Mouse (Mus musculus) layer of hippocampus, adult 2 months (tissue): Measurements from ENCODE around the gene Tmem222. TPM values are rescaled to one million over a fixed set of nuclear protein-coding genes. Genes with fewer than 3 reads are reported as not detected.

ENCODE experiments used
- DNase-seq, 2 experiments: peaks; one replicate each; pipeline ENCODE4 v3.0.0; 2022; ENCODE audit warnings: low spot score in 2 of 2
- H3K27ac ChIP-seq: fragments of 200-600 bp; 2 replicates; pipeline ENCODE4 v1.8.1; 2022
- H3K4me3 ChIP-seq: fragments of 200-600 bp; 2 replicates; pipeline ENCODE4 v1.8.1; 2022; ENCODE audit warnings: mild to moderate bottlenecking
- CTCF ChIP-seq: fragments of 200-600 bp; conservative IDR thresholded peaks from 2 replicates; pipeline ENCODE4 v1.8.1; 2022; ENCODE audit warnings: antibody characterized with exemption, mild to moderate bottlenecking, moderate library complexity
- total RNA-seq, 2 experiments: library from RNA; stranded (reverse); gene quantifications; 2 replicates each; pipeline ENCODE4 v1.2.3; 2021

The Tmem222 gene
- total RNA-seq, 2 experiments from 2014 or later, result 89.1 to 94.4 TPM

DNA sequence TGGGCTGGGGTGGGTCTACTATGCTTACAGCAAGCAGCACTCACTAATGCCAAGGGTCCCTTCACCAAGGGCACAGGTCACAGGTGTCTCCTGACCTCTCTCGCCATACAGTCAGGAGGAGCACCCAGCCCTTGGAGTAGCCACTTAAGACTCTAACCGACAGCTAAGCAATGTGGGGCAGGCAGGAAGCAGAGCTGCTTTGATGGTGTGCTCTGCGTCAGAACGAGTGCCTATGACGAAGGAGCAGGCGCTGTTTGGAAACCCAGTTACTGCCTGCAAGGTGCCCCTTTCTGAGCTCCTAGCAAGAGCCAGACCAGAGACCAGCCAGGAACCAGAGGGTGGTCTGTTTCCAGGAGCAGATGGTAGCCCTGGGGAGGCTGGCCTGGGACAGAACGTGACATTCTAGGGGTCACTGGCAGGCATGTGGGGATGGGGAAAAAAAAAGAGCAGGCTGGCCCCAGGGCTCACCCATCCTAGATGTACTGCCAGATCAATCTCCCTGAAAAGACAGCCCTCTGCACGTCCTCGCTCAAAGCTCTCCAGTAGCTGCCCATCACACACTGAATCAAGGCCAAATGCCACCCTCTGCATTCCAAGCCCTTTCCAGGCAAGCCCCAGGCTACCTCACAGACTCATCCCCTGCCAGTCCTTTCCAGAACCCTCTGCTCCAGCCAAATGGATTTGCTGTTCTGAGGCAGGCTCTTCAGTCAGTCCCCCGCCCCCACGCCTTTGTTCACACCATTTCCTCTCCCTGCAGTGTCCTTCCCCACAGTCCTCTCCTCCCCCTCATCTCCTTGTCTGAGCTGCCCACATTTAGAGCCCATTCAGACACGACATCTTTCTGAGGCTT lies 21.1 kb upstream of the Tmem222 start:
- peak overlapping the region; percentile 83 for H3K27ac ChIP-seq
- H3K4me3 ChIP-seq, result no peak overlapping the region
- TF ChIP-seq CTCF, result no peak
- peak; percentile 61 to 67 for DNase-seq

DNA sequence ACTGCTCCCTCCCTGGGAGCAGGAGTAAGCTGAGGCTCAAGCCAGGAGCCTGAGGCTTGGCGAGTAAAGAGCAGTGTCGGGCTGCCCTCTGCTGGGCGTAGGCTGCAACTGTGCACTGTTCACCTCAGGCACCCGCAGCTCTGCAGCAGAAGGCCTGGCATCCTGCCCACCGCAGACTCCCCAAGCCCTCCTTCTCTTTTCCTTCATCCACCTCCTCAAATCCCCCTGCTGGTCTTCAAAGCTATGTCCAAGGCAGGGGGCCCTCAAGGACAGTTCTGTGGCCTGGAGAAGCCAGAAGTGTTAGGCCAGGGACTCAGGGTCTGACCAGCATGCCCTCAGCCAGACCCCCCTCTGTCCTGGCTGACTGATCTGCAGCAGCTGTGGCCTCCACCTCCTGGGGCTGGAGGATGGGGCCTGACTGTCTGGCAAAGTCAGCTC lies 20.2 kb upstream of the Tmem222 start:
- DNase-seq, result peak; percentile 81 to 83
- Histone ChIP-seq H3K4me3 (no peak overlapping the region), H3K27ac (peak overlapping the region; percentile 83)
- TF ChIP-seq CTCF, result peak; percentile 99

DNA sequence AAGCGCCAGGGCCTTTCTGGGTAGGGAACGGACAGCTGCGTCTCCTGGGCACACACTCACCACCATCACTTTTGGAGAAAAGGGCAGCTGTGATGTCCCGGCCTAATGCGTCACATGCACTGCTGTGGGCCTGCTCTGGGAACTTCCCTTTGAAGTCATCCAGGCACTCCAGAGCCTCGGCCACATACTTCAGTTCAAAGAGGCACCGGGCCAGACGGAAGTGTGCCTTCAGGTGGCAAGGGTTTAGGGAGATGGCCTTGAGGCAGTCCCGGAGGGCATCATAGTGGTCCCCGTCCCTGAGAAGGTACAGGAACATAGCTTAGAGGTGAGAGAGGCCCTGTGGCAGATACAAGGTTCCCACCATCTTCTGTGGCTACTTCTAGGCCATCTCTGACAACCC lies 19.8 kb upstream of the Tmem222 start:
- no peak for TF ChIP-seq CTCF
- Histone ChIP-seq H3K4me3 (no peak overlapping the region), H3K27ac (peak overlapping the region; percentile 83)
- DNase-seq, result no peak

DNA sequence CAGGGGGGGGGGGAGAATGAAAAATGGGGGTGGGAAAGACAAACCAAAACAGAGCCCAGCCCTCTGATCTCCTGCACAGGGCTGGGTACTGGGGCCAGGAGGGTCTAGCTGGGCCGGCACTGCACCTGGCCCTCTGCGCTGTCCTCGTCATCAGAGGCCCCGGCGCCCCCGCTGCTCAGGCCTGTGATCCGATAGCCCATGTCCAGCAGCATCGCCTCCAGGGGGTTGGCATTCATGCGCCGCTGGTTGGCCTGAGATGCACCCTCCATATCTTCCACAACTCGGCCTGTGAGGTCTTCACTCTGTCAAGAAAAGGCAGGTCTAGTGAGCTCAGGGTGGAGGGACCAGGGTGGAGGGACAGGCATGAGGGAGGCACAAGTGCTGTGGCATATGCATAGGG lies 16.5 kb upstream of the Tmem222 start:
- no peak for TF ChIP-seq CTCF
- Histone ChIP-seq H3K27ac (no peak overlapping the region), H3K4me3 (no peak overlapping the region)
- no peak for DNase-seq

DNA sequence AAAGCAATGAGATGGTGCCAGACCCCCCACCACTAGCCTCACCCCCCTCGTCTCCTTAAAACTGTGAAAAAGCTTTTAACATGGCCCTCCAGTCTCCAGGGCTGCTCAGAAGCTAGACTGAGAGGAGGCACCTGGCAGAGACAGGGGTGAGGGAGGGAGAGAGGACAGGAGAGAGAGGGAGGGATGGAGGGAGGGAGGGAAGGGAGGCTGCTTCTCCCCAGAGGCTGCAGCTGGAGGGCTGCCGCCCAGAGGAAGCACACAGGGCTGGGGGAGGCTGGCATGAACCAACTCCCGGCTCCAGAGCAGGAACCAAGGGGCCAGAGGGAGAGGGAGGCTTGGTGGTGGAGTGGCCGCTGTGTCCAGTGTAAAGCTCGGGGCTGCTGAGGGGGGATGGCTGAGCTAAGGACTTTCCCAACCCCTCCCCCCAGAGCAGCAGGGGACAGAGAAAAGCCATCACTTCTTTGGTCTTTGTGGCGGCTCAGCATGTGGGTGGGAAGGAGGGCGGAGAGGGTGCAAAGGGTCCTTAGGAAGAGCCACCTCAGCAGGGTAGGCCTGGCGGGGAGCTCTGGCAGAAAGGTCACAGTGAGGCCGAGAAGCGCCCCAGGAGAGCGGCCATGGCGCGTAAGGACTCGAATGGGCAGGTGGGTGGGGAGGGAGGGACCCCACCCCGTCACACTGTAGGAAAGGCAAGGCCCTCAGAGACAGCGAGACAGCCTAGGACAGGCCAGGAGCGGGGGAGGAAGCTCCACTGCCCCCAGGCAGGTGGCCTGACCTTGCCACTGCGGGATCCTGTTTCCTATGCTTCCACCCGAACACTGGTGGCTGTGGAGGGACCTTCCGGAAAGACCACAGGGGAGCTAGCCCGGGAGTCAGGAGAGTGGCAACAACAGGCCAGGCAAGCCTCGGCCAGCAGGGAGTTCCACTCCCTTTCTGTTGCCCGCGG lies 15.6 kb upstream of the Tmem222 start:
- Histone ChIP-seq H3K4me3 (no peak overlapping the region), H3K27ac (no peak overlapping the region)
- no peak for TF ChIP-seq CTCF
- DNase-seq, result no peak

DNA sequence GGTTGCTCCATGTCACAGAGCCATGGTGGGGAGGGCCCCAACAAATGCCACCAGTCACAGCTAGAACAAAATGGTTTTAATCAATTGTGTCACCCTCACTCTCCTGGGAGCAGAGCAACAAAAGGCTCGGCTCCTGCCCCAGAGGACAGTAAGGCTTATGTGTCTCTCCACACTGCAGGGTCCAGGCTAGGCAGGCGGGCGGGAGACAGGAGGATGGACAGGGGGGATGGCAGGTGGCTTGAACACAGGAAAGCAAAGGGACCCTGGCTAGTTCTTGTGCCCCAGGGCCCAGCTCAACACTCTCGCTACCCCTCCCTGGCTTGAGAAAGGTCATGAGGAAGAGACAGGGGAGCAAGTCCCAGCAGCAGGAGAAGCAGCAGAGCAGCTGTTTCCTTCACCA lies 14.8 kb upstream of the Tmem222 start:
- H3K27ac ChIP-seq, result no peak overlapping the region
- TF ChIP-seq CTCF, result no peak
- no peak overlapping the region for H3K4me3 ChIP-seq
- DNase-seq, result no peak

DNA sequence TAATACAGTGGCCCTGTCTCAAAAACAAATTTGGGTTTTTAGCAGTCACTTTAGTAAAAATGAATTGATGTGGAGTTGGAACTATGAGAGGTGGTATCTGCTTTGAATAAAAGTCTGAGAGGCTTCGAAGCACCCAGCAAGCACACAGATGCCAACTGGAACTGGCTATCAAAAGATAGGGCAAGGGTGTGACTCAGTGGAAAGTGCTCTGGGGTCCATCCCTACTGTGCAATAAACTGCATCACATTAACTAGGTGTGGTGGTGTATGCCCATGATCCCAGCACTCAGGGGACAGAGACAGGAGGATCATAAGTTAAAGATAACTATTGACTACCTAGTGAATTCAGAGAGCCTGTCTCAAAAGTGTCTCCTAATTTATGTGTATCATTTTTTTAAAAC lies 13.7 kb upstream of the Tmem222 start:
- H3K4me3 ChIP-seq, result no peak overlapping the region
- H3K27ac ChIP-seq, result no peak overlapping the region
- no peak for DNase-seq
- no peak for TF ChIP-seq CTCF

DNA sequence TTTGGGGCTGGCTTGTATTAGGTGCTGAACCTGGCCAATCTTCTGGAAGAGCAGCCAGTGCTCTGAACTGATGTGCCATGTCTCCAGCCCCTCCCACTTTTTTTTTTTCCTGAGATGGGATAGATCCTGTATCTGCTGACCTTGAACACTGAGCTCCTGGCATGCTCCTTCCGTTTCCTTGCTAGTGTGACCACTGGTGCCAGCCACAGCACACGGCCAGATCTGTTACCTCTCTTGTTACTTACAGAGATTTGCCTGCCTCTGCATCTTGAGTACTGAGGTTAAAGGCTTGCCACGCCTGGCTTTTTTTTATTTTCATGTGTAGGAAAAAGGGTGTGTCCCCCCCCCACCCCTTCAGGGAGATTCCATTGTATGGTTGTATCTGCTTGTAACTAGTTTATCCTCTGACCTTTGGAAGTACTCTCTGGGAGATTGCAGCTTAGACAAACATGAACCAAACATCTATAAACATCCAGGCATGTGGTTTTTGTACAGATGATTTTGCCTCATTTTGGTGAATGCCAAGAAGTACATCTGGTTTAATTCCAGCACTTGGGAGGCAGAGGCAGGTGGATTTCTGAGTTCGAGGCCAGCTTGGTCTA lies 9.0 kb upstream of the Tmem222 start:
- DNase-seq, result no peak
- Histone ChIP-seq H3K4me3 (no peak overlapping the region), H3K27ac (no peak overlapping the region)
- no peak for TF ChIP-seq CTCF

DNA sequence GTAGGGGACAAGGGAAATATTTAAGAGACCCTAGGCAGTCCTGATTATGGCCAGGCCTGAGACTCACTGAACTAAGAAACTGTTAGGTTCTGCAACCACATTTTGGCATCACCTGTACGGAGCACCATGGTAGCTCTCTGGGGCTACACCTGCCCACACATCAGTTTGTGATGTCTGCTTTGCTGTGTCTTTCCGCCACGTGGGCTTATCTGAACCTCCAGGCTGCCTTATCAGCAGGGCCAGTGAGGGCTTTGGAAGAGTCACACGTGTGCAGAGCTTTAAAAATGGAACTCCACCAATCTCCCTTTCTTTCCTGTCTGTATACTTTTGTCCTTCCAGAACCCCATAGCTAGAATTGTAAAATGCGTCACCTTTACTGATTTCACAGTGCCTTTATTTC lies 8.4 kb upstream of the Tmem222 start:
- DNase-seq, result no peak
- Histone ChIP-seq H3K4me3 (no peak overlapping the region), H3K27ac (no peak overlapping the region)
- TF ChIP-seq CTCF, result no peak

DNA sequence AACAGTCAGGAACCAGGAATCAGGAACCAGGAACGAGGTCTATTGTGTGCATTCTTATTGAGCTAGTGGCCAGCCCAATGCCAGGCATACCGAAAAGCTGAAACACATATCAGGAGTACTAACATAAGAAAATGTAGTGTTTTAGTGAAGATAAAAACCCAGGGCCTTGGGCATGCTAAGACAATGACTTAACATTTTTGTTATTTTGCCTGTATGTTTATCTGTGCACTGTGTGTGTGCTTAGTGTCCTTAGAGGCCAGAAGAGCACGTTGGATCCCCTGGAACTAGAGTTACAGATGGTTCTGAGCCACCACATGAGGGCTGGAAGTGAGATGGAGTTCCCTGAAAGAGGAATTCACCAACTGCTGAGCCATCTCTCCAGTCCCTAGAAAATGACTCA lies 7.7 kb upstream of the Tmem222 start:
- no peak for DNase-seq
- TF ChIP-seq CTCF, result no peak

DNA sequence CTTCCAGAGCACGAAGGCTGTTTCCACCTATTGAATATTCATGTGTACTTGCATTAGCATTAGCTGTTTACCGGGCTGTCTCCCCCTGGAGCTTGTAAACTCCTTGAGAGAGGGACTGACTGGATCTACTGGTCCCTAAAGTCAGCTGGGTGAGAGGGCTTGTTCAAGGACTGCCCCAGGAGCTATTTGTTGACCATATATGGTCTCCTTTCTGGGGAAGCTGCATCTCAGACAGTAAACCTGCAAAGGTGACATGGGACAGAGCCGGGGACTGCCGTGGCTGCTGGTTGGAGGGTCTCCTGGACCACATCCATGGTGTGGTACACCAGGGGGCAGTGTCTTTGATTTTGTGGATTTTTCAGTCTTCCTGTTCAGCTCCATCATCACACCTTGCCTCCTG lies 5.1 kb upstream of the Tmem222 start:
- Histone ChIP-seq H3K4me3 (no peak overlapping the region), H3K27ac (peak overlapping the region; percentile 86; the same call in 1 of the 2 replicates)
- TF ChIP-seq CTCF, result no peak; the same call in 1 of the 2 replicates
- DNase-seq, result no peak

More for the DNA sequence above, 7.7 kb upstream of the Tmem222 start:
- H3K4me3 ChIP-seq, result no peak overlapping the region
- H3K27ac ChIP-seq, result no peak overlapping the region

DNA sequence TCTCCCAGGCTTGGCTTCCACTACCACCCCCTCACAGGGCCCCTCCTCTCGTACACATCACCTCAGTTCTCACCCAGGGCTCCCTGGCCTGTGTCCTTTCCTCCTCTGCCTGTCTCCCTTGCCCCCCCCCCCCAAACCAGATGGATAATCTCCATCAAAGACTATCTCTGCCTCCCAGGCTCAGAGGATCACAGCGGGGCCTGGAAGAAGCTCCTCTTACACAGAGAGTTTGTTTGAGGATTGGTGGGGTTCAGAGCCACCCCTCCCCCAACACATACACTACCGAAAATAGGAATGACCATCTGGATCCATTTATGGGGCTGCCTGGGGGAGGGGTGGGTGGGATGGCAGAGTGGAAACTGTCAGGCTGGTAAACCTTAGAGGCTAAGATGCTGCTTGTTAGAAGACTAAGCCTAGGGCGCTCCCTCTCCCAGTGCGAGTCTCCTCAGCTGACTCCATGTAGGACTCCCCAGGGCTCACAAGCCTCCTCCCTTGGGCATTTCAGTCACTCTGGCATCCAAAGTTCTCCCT lies 4.4 kb upstream of the Tmem222 start:
- H3K27ac ChIP-seq, result peak overlapping the region; percentile 86
- TF ChIP-seq CTCF, result no peak
- DNase-seq, result no peak
- H3K4me3 ChIP-seq, result no peak overlapping the region
